ENCODE assay signal across 9 mouse cellular contexts in genomic region chr11:5629033-5629432, GRCm38 (mm10). TPM values are rescaled to one million over a fixed set of nuclear protein-coding genes. Genes with fewer than 3 reads are reported as not detected.
DNase-seq lines count a peak whose midpoint lies in the region; ATAC-seq and TF ChIP-seq lines count a peak whose summit lies in the region.
"Had no signal": no experiment of that assay in that cellular context is flagged by ENCODE, and none has a peak within 500 bp of the region (broad histone marks: within the 10 kb centered on the region; RNA-seq: fewer than 3 reads in every experiment).

No protein-coding gene starts in this region.

- H3ac ChIP-seq in myocyte (ENCODE audit: control insufficient read depth, insufficient read length): no peak overlapping the region

- TF ChIP-seq EP300 in heart, adult 2 months (IDR thresholded peaks at IDR 0.05; ENCODE audit: insufficient read depth, low read depth, low read length): no peak
- no peak for TF ChIP-seq EP300 in stomach, postnatal 0 days (optimal IDR thresholded peaks at IDR 0.05)

- H3K4me1 ChIP-seq in heart, adult 2 months (ENCODE audit: control insufficient read depth, insufficient read depth, low read length): peaks cover 1% of the 10 kb centered on the region; the same call in 1 of the 2 replicates
- no peaks in the 10 kb centered on the region for H3K4me1 ChIP-seq in stomach, postnatal 0 days (replicated peaks; ENCODE audit: control insufficient read depth, insufficient read depth)
- H3K4me1 ChIP-seq: midbrain, embryonic 12.5 days had no signal

- H3K27me3 ChIP-seq in heart, adult 2 months (ENCODE audit: control insufficient read depth, insufficient read depth, low read length): no peaks in the 10 kb centered on the region
- H3K27me3 ChIP-seq in myocyte (ENCODE audit: control insufficient read depth, insufficient read depth, insufficient read length): peaks cover 16% of the 10 kb centered on the region
- H3K27me3 ChIP-seq in stomach, postnatal 0 days (ENCODE audit: control insufficient read depth, insufficient read depth, low read length): no peaks in the 10 kb centered on the region
- H3K27me3 ChIP-seq: midbrain, embryonic 12.5 days had no signal

- DNase-seq in heart, adult 2 months: peak; percentile 70 to 86
- no peak for DNase-seq in heart, adult 11 months
- DNase-seq in adrenal gland, adult (ENCODE audit: inconsistent age in 2 of 2, low spot score in 1 of 2): peak; percentile 68 to 90
- peak; percentile 84 for DNase-seq in embryo, embryonic 10 days (ENCODE audit: low spot score)
- peak; percentile 84 to 90 for DNase-seq in heart, postnatal 14 days
- DNase-seq in layer of hippocampus, postnatal 25 days (ENCODE audit: extremely low spot score in 1 of 2, low spot score in 1 of 2): peak; percentile 32 to 75
- peak; percentile 88 for DNase-seq in stomach, postnatal 0 days (ENCODE audit: low spot score)

- H3K27ac ChIP-seq in heart, adult 2 months: no peak overlapping the region
- no peak overlapping the region for H3K27ac ChIP-seq in stomach, postnatal 0 days (replicated peaks)
- H3K27ac ChIP-seq: midbrain, embryonic 12.5 days had no signal

- ATAC-seq in stomach, postnatal 0 days (ENCODE audit: low FRiP score, low TSS enrichment): peak; percentile 71; the same call in 1 of the 2 replicates

- H3K36me3 ChIP-seq in heart, adult 2 months (ENCODE audit: control insufficient read depth, insufficient read depth, low read length): no peaks in the 10 kb centered on the region
- H3K36me3 ChIP-seq in myocyte (ENCODE audit: control insufficient read depth, insufficient read depth): no peaks in the 10 kb centered on the region
- no peaks in the 10 kb centered on the region for H3K36me3 ChIP-seq in stomach, postnatal 0 days (ENCODE audit: control insufficient read depth, insufficient read depth, low read length)
- H3K36me3 ChIP-seq: midbrain, embryonic 12.5 days had no signal

- intact Hi-C loops in heart, adult 2 months (cut with DNase I): loop anchor here (1.0 to 10.0 kb wide), 3 partner anchors 67 to 334 kb away; no protein-coding TSS in a partner anchor
- intact Hi-C loops in heart, postnatal 14 days (cut with DNase I): loop anchor here (1.0 to 5.0 kb wide), 4 partner anchors 67 to 337 kb away; partner anchors contain the start of gene Ccdc117

- H3K79me2 ChIP-seq in heart, adult 2 months (replicated peaks; ENCODE audit: control insufficient read depth, insufficient read depth, low read length): no peaks in the 10 kb centered on the region
- H3K79me2 ChIP-seq in myocyte (ENCODE audit: control insufficient read depth, insufficient read depth): no peaks in the 10 kb centered on the region

- WGBS in heart, adult 2 months: 17% methylated on average over 15 of the region's 15 CpGs
- WGBS in stomach, postnatal 0 days: 21% methylated on average over 15 of the region's 15 CpGs

- no peak overlapping the region for H3K4me2 ChIP-seq in myocyte (ENCODE audit: low read depth)
- H3K4me2 ChIP-seq in stomach, postnatal 0 days (replicated peaks; ENCODE audit: low read depth): no peak overlapping the region
- H3K4me2 ChIP-seq: midbrain, embryonic 12.5 days had no signal

- no peak overlapping the region for H3K9ac ChIP-seq in heart, adult 2 months (ENCODE audit: low read depth, low read length)
- no peak overlapping the region for H3K9ac ChIP-seq in stomach, postnatal 0 days (ENCODE audit: low read length)
- H3K9ac ChIP-seq: midbrain, embryonic 12.5 days had no signal

- peak; percentile 90 for TF ChIP-seq CTCF in heart, adult 2 months (IDR thresholded peaks at IDR 0.05)
- peak; percentile 92 for TF ChIP-seq CTCF in stomach, postnatal 0 days (IDR thresholded peaks at IDR 0.05; ENCODE audit: low read depth)

- no peak overlapping the region for H3K4me3 ChIP-seq in heart, adult 2 months
- no peak overlapping the region for H3K4me3 ChIP-seq in myocyte
- H3K4me3 ChIP-seq in stomach, postnatal 0 days (ENCODE audit: low read depth, low read length): no peak overlapping the region
- H3K4me3 ChIP-seq: midbrain, embryonic 12.5 days had no signal

- TF ChIP-seq POLR2A in heart, adult 2 months (IDR thresholded peaks at IDR 0.05; ENCODE audit: insufficient read depth, low read depth, low read length): no peak
- TF ChIP-seq POLR2A in myocyte (IDR thresholded peaks at IDR 0.05; ENCODE audit: insufficient read length, low read depth): no peak

- no peaks in the 10 kb centered on the region for H3K9me3 ChIP-seq in stomach, postnatal 0 days (ENCODE audit: control insufficient read depth, low read length)
- H3K9me3 ChIP-seq: midbrain, embryonic 12.5 days had no signal

TF ChIP-seq in myocyte, 11 proteins besides CTCF, POLR2A, EP300 and RAD21:
- TF ChIP-seq POLR2AphosphoS2 (IDR thresholded peaks at IDR 0.05; ENCODE audit: insufficient read length, low read depth) (no peak), USF1 (IDR thresholded peaks at IDR 0.05; ENCODE audit: low read depth) (peak; percentile 38)

RNA-seq across cellular contexts. Expression of gene Ankrd36, which starts 59.5 kb away (rescaled TPM):
- total RNA-seq in heart, adult 2 months (2021): not detected
- 0.12 and 0.23 TPM in 2 replicates for polyA plus RNA-seq in heart, adult 2 months (2012; rRNA removed)
- not detected for total RNA-seq in heart, postnatal 14 days (2021)
- total RNA-seq in layer of hippocampus, postnatal 25 days (2021): not detected
- polyA plus RNA-seq in myocyte (2012; fragmentation: generic; extraction: Trizol): not detected
- not detected in 2 replicates for polyA plus RNA-seq in stomach, postnatal 0 days (2015; fragmentation: Nextera tagmentation; extraction: Ambion mirVana)
